Mouse (Mus musculus) adrenal gland, postnatal 14 days (tissue): Measurements from ENCODE around the gene Mrps16. TPM values are rescaled to one million over a fixed set of nuclear protein-coding genes. Genes with fewer than 3 reads are reported as not detected.

Experiments used
- DNase-seq: peaks from one replicate; pipeline ENCODE4 v3.0.0; 2021; ENCODE audit warnings: mixed read lengths
- total RNA-seq: library from RNA; stranded (reverse); gene quantifications from 2 replicates; pipeline ENCODE4 v1.2.3, GENCODE M21; 2021

Mrps16 gene
- total RNA-seq, 1 experiment from 2014 or later: 83.3 TPM

DNA sequence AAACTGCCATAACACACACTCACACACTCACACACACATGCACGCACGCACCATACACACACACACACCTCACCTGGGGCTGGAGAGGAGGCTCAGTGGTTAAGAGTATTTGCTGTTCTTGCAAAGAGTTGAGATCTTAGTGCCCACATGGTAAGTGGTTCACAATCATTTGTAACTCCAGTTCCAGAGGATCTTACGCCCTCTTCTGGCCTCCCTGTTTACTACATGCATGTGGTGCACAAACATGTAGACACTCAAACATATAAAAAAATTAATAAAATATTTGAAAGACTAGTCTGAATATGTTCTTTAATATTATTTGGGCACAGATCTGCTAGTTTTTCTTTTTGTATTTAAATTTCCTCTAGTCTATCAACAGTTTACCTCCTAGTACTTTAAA lies 25.2 kb downstream of the Mrps16 start:
- DNase-seq: no peak

DNA sequence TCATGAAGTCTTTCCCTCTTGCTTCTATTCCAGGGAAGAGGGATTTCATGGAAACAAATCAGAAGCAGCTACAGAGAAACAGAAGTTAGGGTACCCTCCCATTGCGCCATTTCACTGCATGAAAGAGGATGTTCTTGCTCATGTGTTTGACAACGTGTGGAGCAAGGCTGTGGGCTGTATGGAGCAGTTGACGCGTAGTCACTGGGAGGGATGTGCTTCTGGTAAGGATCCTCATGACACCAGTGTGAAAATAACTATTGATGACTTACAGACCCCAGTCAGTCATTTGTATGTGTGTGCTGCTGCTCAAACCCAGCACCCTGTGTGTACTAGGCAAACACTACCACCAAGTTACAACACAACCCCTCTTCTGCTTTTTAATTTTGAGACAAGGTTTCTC lies 30.2 kb downstream of the Mrps16 start:
- DNase-seq: no peak

DNA sequence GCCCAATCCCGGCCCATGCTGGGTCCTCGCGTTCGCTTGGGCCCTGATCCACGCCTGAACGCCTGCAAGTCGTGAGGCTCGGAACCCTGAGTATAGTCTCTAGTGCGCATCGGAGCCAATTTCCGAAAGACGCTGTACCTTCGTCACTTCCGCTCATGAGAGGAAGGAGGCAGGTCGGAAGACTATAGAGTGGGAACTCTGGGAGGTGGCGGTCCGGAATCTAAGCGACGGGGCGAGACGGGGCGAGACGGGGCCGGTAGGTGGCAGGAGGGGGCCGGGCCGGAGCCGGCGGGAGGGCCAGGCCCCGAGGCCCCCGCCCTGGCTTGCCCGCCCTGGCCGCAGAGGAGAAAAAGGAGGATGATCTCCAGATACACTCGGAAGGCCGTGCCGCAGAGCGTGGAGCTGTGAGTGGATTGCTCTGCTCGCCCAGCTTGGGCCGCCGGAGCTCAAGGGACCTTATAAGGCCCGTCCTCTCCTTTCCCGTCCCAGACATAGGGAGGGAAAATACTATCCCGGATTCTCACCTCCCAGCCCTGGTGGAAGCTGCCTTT lies 45.4 kb downstream of the Mrps16 start, which contains the start of the genes Ecd and Fam149b:
Gene Ecd (minus strand): TSS at position 131 of the 551 bp plus-strand sequence.
Gene Fam149b (plus strand): TSS at position 172 of the 551 bp plus-strand sequence.
- peak; percentile 95 for DNase-seq

DNA sequence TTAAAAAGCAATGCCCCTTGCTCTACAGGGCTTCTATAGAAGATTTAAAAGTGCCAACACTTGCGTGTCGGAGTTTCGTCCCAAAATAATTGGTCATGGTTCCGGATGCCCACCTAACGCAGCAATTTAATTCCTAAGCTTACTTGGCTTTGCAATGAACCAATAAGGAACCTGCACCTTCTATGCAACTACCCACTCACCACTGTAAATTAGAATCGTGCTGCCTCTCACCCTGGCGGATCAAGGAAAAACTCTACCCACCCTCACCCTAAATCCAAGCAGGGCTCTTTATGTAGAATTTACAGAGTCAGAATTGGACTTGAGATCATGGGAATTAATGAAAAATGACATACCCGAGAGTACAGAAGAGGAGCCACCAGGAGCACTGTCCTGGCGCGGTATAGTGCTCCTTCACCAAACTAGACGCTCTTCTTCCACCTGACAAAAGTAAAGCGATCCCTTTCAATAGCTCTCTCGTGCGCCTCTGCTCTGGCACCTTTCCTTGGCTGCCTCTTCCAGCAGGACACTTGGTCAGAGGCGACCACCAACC lies 45.9 kb downstream of the Mrps16 start:
- DNase-seq: no peak

DNA sequence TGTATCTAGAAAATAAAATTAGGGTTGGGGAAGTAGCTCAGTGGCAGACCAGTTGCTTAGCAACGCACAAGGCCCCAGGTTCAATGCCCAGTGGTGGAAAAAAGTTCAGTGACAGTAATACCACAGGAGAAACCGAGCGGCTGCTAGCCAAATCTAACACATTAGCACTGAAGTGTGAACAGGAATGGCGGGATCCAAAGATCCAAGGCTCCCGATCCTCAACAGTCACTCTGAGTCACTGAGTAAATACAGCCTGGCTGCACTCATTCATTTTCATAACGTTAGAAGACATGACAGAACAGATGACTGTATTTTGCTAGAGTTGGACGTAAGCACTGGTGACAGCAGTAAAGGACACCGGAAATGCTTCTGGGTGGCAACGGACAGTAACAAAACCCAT lies 47.5 kb downstream of the Mrps16 start:
- DNase-seq: peak; percentile 21

DNA sequence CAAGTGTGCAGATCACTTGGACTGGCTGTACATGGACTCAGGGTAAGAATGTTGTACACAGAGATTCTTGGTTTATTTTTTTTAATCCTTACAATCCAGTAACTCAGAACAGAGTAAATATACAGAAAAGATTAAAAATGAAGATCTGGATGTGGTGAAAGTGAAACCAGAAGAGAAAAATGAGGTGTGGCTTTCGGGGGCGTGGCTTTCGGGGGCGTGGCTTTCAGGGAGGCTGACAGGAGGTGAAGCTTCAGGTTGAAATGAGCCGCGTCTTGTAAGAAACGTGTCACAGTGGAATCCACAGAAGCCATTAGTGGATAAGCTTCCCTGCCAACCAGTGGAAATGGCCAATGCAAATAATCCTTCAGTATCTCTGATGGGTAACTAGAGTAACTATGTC lies 52.6 kb downstream of the Mrps16 start:
- DNase-seq: no peak

DNA sequence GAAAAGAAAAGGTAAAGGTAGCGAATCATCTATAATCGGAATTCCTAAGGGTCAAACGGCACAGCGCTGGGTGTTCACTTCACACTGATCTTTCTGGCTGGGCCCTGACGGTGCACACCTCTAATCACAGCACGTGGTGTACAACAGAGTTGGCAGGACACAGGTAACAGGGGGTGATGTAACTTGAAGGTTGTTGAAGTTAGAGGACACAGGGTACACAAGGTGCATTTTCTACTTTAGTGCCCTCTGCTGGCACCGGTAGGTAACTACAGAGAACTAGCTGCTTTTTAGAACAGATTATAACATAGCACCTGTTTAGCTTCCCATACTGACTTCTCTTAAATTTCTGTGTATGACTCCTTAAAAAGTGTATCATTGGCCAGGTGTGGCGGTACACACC lies 53.3 kb downstream of the Mrps16 start:
- peak; percentile 48 for DNase-seq

DNA sequence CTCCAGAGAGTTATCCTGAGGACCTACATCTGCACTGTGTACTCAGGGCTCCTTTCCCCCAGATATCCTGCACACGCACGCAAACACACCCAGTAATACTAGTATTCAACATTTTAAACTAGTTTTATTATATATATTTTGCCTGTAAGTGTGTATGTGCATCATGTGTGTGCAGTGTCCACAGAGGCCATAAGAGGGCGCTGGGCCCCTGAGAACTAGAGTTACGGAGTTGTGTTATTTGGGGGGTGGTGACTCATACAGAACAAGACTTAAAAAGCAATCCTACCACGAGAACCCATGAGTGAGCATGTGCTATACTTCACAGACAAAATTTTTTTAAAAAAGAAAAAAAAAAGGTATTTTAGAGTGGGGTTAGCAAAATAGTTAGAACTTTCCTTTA lies 54.0 kb downstream of the Mrps16 start:
- DNase-seq: no peak

Other genes with a start within 250 kb of the Mrps16 start
- 8.8 and 14.2 TPM in 2 replicates for gene Kcnk5, start 211.8 kb downstream of the Mrps16 start, total RNA-seq
- gene Kcnk16, start 124.4 kb downstream of the Mrps16 start, total RNA-seq: not detected in 2 replicates
- 49.0 and 51.9 TPM in 2 replicates for gene Nudt13, start 98.9 kb downstream of the Mrps16 start, total RNA-seq
- 39.2 and 46.9 TPM in 2 replicates for gene Ecd, start 45.5 kb downstream of the Mrps16 start, total RNA-seq
- 35.6 and 40.0 TPM in 2 replicates for gene Fam149b, start 45.5 kb downstream of the Mrps16 start, total RNA-seq
- gene Dnajc9, start 4.7 kb downstream of the Mrps16 start, total RNA-seq: 38.1 and 40.4 TPM in 2 replicates
- gene Cfap70, start 58.6 kb upstream of the Mrps16 start, total RNA-seq: 1.1 and 2.0 TPM in 2 replicates
- 67.7 and 72.5 TPM in 2 replicates for gene Anxa7, start 86.5 kb upstream of the Mrps16 start, total RNA-seq
- 0.74 and 1.1 TPM in 2 replicates for gene Mss51, start 103.3 kb upstream of the Mrps16 start, total RNA-seq
- gene Ppp3cb, start 152.9 kb upstream of the Mrps16 start, total RNA-seq: 62.6 and 71.6 TPM in 2 replicates
- gene Usp54, start 247.4 kb upstream of the Mrps16 start, total RNA-seq: 13.5 and 14.8 TPM in 2 replicates